Mouse (Mus musculus) monocyte, adult 2 months (primary cell): ENCODE data around the gene H2-M10.2.
"Not testable (repeated sequence)": the region's sequence is repeated elsewhere in the genome, so short reads cannot be mapped to it uniquely, and the experiment has no call there.

ENCODE experiments used
- DNase-seq, 2 experiments: peaks; one replicate each; pipeline ENCODE4 v3.0.0; 2022; ENCODE audit warnings: low spot score in 2 of 2, low read depth in 1 of 2

Gene H2-M10.2

GRCm38 (mm10) chr17:36253087-36253600 is 33.1 kb downstream of the H2-M10.2 start:
- DNase-seq, result no peak

- DNase-seq, result peak; percentile 14 to 56
These were observed 33.9 kb downstream of the H2-M10.2 start for GRCm38 (mm10) chr17:36252250-36252876.

GRCm38 (mm10) chr17:36248886-36249285 is 37.4 kb downstream of the H2-M10.2 start:
- DNase-seq, result no peak

GRCm38 (mm10) chr17:36245741-36246140 is 40.5 kb downstream of the H2-M10.2 start:
- no peak for DNase-seq

GRCm38 (mm10) chr17:36244031-36244430 is 42.3 kb downstream of the H2-M10.2 start:
- no peak for DNase-seq

- DNase-seq, result no peak
These were observed 45.6 kb downstream of the H2-M10.2 start for GRCm38 (mm10) chr17:36240637-36241213.

GRCm38 (mm10) chr17:36237321-36237921 is 48.9 kb downstream of the H2-M10.2 start:
- no peak for DNase-seq

GRCm38 (mm10) chr17:36235300-36235699 is 51.0 kb downstream of the H2-M10.2 start:
- DNase-seq, result not testable (repeated sequence)
